Mouse (Mus musculus) neural tube, embryonic 11.5 days (tissue): ENCODE results near the gene Rasip1. TPM values are rescaled to one million over a fixed set of nuclear protein-coding genes. Genes with fewer than 3 reads are reported as not detected.
A peak's percentile ranks its signal among the peaks of the same experiment; 100 is the strongest.

Source experiments
- ATAC-seq: fragments of 200-750 bp; cut with Nextera tagmentation; 2 replicates; pipeline ENCODE4 v1.8.0; 2017; ENCODE audit warnings: moderate number of reproducible peaks, mild to moderate bottlenecking, moderate TSS enrichment, moderate library complexity; ENCODE audit not compliant: insufficient read depth, low FRiP score, low TSS enrichment
- DNase-seq: peaks from one replicate; pipeline ENCODE4 v3.0.0-alpha.2; 2015; ENCODE audit warnings: low spot score
- H3K27ac ChIP-seq: fragments of 300-500 bp; sonication (generic); 2 replicates; pipeline ENCODE4 v1.5.1; 2014; ENCODE audit warnings: low read depth, mild to moderate bottlenecking, low read length
- H3K27me3 ChIP-seq: fragments of 300-500 bp; sonication (generic); 2 replicates; pipeline ENCODE4 v1.6.1; 2014; ENCODE audit warnings: mild to moderate bottlenecking, low read length, mixed read lengths; ENCODE audit not compliant: control insufficient read depth, insufficient read depth
- H3K36me3 ChIP-seq: fragments of 300-500 bp; sonication (generic); 2 replicates; pipeline ENCODE4 v1.6.1; 2014; ENCODE audit warnings: mild to moderate bottlenecking, low read length, moderate library complexity, mixed read lengths; ENCODE audit not compliant: control insufficient read depth, insufficient read depth
- H3K4me1 ChIP-seq: fragments of 300-500 bp; sonication (generic); 2 replicates; pipeline ENCODE4 v1.6.1; 2014; ENCODE audit warnings: low read length, mixed read lengths; ENCODE audit not compliant: control insufficient read depth, insufficient read depth
- H3K4me2 ChIP-seq: fragments of 300-500 bp; sonication (generic); 2 replicates; pipeline ENCODE4 v1.6.1; 2014; ENCODE audit warnings: low read depth, mild to moderate bottlenecking, moderate library complexity
- H3K4me3 ChIP-seq: fragments of 300-500 bp; sonication (generic); 2 replicates; pipeline ENCODE4 v1.5.1; 2014; ENCODE audit warnings: low read depth, low read length
- H3K9ac ChIP-seq: fragments of 300-500 bp; sonication (generic); 2 replicates; pipeline ENCODE4 v1.6.1; 2014; ENCODE audit warnings: mild to moderate bottlenecking, low read length
- H3K9me3 ChIP-seq: fragments of 300-500 bp; sonication (generic); 2 replicates; pipeline ENCODE4 v1.6.1; 2016; ENCODE audit warnings: low read length; ENCODE audit not compliant: control insufficient read depth
- WGBS: fragments of 180-500 bp; shearing (Covaris S2); extraction: QIAGEN DNeasy Blood & Tissue Kit; methylation state at CpG from one replicate; pipeline ENCODE4 v1.1.7; 2014; 5-methylcytosine and 5-hydroxymethylcytosine counted together
- polyA plus RNA-seq: library from polyadenylated mRNA; unstranded; fragments of >200 nt; fragmentation: Nextera tagmentation; extraction: Ambion mirVana; gene quantifications from 2 replicates; pipeline ENCODE4 v1.2.1, GENCODE M21; 2014

Rasip1 gene
- polyA plus RNA-seq, 1 experiment from 2014 or later: 5.7 TPM

DNA sequence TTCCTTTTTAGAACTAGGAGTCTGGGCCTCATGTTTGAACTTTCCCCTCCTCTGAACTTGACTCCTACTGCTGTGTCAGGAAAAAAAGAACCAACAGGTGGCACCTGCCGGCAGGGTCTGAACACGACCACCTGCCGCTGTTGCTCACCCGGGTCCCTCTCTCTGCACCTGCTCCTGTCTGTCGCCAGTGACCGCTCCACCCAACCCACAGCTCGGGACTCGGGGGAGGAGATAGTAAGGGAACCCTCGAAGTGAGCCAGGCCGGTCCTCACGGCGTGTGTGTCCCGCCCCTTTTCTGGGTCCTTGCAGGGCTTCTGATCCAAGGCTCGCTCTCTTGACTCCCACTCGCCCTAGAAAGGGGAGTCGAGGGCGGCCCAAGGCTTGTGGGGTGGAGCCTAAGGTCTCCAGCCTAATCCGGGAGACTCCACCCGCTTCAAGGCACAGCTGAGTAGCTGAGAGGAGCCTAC is 12.3 kb downstream of the Rasip1 start, which contains the start of gene Mamstr:
Mamstr (plus strand) TSS at position 417 of the 467 bp plus-strand sequence.
- H3K4me2 ChIP-seq: no peak within 1 kb of the TSS
- no peaks in the 10 kb centered on the region for H3K27me3 ChIP-seq
- WGBS: 21% methylated on average over 19 of the region's 19 CpGs
- peak; percentile 40 for DNase-seq
- H3K4me3 ChIP-seq: no peak within 1 kb of the TSS
- no peaks in the 10 kb centered on the region for H3K9me3 ChIP-seq
- peaks cover 14% of the 10 kb centered on the region for H3K4me1 ChIP-seq
- H3K36me3 ChIP-seq: peaks cover 2% of the 10 kb centered on the region; the same call in 1 of the 2 replicates
- H3K9ac ChIP-seq: no peak within 1 kb of the TSS
- ATAC-seq: no peak
- H3K27ac ChIP-seq: 0 out of 2 replicates have a peak within 1 kb of the TSS, but pooled peaks have one; percentile 17

DNA sequence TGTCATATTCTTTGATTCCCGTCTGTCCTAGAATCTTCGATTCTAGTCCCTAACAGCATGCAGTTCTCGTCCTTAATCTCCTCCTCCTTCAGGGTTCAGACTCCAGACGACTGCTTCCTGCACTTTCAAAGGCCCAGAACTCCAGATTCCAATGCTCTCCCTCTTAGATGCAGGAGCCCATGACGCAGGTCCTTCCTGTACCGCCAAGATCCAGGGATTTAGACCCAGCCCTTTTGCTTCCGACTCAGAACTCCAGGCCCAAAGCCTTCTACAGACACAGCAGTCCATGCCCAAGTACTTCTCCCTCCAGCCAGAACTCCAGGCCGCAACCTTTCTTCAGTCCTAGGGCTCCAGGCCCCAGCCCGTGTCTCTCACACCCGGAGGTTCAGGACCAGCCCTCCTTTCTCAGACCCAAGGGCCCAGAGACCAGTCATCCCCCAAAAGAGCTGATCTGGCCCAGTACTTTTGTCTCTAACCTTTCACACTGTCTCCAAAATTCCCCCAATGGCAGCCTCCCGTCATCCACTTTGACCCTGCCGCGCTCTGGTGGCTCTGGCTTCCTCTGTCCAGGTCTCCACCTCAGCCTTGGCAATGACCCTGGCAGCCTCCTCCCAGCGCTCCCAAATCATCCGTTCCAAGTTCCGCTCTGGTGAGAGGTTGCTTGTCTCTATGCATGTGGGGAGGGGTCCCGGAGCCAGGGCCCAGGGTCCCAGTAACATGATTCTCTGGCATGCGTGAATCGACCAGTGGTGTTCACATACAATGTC is 13.1 kb downstream of the Rasip1 start:
- H3K36me3 ChIP-seq: peaks cover 2% of the 10 kb centered on the region; the same call in 1 of the 2 replicates
- H3K4me1 ChIP-seq: peaks cover 19% of the 10 kb centered on the region
- DNase-seq (no peak), ATAC-seq (no peak)
- no peak overlapping the region for H3K4me2 ChIP-seq
- no peak overlapping the region for H3K4me3 ChIP-seq
- WGBS: 75% methylated on average over 19 of the region's 19 CpGs
- no peak overlapping the region for H3K9ac ChIP-seq
- 0 out of 2 replicates have a peak overlapping the region, but pooled peaks have one; percentile 17 for H3K27ac ChIP-seq
- no peaks in the 10 kb centered on the region for H3K27me3 ChIP-seq
- no peaks in the 10 kb centered on the region for H3K9me3 ChIP-seq

DNA sequence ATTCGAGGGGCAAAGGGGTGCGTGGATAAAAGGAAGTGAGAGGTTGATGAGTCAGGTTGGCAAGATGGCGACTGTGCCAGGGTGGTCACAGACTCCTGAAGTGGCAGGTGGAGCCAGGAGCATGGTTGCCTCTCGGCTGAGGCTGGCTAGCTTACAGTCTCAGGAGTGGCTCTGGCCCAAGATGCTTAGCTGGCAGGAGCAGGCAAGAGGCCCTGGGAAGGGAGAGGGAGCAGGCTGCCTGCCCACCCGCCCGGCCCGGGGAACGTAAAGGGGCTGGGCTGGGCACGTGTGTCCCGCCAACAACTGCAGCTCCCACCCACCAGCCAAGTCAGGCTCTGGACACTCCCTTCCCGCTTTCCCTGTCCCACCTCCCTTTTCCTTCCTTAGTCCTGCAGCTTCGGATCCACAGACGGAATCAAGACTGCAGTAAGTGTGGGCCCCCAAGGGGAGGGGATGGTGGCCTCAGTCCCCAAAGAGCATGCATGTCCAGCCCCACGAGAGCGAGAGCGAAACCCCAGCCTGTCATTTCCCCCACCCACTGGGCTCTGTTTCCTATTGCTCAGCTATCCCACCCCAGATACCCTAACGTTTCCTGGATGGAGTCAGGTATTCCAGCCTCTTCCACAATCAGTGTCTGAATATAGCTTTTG is 14.2 kb downstream of the Rasip1 start:
- DNase-seq: no peak
- Histone ChIP-seq H3K9me3 (no peaks in the 10 kb centered on the region), H3K9ac (no peak overlapping the region), H3K4me1 (peaks cover 19% of the 10 kb centered on the region), H3K36me3 (peaks cover under 1% of the 10 kb centered on the region; the same call in 1 of the 2 replicates), H3K4me3 (no peak overlapping the region), H3K27ac (no peak overlapping the region), H3K27me3 (no peaks in the 10 kb centered on the region), H3K4me2 (no peak overlapping the region)
- no peak for ATAC-seq
- WGBS: 72% methylated on average over 12 of the region's 17 CpGs

GRCm38 (mm10) chr7:45642083-45642482 is 14.8 kb downstream of the Rasip1 start:
- ATAC-seq: no peak
- Histone ChIP-seq H3K27me3 (no peaks in the 10 kb centered on the region), H3K9ac (no peak overlapping the region), H3K4me3 (no peak overlapping the region), H3K36me3 (no peaks in the 10 kb centered on the region), H3K9me3 (no peaks in the 10 kb centered on the region), H3K4me1 (peaks cover 19% of the 10 kb centered on the region), H3K27ac (no peak overlapping the region), H3K4me2 (no peak overlapping the region)
- DNase-seq: no peak
- 80% methylated on average over 5 of the region's 5 CpGs for WGBS

DNA sequence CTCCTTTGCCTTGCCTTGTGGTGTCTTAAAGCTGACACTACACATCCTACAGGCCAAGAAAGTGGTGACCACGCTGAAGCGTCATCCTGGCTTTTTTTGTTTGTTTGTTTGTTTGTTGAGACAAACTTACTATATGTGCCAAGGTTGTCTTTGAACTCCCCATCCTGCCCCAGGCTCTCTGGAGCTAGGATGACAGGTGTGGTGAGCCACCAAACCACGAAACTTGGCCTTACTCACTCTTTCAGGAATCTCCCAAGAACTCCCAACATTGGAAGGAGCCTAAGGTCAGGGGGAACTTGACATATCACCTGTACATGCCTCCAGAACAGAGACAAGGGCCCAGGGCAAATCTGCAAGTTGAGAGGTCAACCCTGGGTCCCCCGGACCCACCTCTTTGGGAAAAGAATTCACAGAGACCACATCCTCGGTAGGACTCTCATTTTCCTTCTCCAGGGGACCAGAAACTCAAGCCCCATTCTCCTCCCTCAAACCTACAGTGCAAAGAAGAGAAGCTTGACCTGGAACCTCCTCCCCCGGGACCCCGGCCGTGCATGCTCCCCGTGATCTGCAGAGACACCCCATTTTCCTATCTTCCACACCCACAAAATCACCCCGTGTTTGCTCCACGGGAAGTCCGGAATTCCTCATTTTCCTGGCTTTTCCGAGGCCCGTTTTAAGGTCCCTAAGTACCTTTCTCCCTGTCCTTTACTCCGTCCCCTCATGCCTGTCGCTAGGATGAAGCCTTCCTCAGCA is 15.4 kb downstream of the Rasip1 start:
- Histone ChIP-seq H3K27me3 (no peaks in the 10 kb centered on the region), H3K36me3 (no peaks in the 10 kb centered on the region), H3K4me2 (peak overlapping the region; percentile 74), H3K4me1 (peaks cover 19% of the 10 kb centered on the region), H3K27ac (peak overlapping the region; percentile 86), H3K9ac (peak overlapping the region; percentile 78), H3K4me3 (peak overlapping the region; percentile 42), H3K9me3 (no peaks in the 10 kb centered on the region)
- 35% methylated on average over 16 of the region's 16 CpGs for WGBS
- DNase-seq (no peak), ATAC-seq (no peak)

DNA sequence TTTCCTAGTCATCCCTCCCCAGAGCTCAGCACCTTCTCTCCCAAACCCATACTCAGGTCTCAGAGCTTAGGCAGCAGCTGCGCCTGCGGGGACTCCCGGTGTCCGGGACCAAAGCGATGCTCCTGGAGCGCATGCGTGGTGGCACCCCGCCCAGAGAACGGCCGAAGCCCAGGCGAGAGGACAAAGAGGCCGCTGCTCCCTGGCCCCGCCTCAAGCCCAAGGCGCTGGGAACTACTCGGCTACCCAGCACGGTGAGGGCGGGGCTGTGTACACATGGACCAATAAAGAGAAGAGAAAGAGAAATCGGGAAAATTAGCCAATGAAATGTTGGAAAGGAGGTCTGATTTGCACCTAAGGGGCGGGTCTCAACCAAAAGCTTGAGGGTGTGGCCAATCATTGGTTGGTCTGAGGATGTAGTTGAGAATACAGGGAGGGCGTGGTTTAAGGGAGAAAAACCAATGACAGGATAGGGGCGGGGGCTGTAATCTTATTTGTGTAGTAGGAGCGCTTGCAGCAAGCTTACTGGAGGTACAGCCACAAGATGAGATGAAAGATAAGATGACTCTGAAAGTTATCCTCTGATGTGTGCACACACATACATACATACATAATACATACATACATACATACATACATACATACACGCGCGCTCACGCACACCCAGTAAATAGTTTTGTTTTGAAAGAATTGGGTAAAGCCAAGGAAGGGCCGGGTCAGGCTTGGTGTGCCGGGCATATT is 16.3 kb downstream of the Rasip1 start:
- H3K27ac ChIP-seq: peak overlapping the region; percentile 86
- H3K4me3 ChIP-seq: peak overlapping the region; percentile 42
- H3K27me3 ChIP-seq: no peaks in the 10 kb centered on the region
- DNase-seq (peak; percentile 98), ATAC-seq (peak; percentile 91)
- 2% methylated on average over 28 of the region's 28 CpGs for WGBS
- no peaks in the 10 kb centered on the region for H3K36me3 ChIP-seq
- H3K9me3 ChIP-seq: no peaks in the 10 kb centered on the region
- H3K4me2 ChIP-seq: peak overlapping the region; percentile 74
- H3K4me1 ChIP-seq: peaks cover 16% of the 10 kb centered on the region
- peak overlapping the region; percentile 78 for H3K9ac ChIP-seq

- H3K9me3 ChIP-seq: no peaks in the 10 kb centered on the region
- ATAC-seq (peak; percentile 35; the same call in 1 of the 2 replicates), DNase-seq (peak; percentile 71)
- H3K36me3 ChIP-seq: no peaks in the 10 kb centered on the region
- H3K27ac ChIP-seq: peak overlapping the region; percentile 79
- peak overlapping the region; percentile 73 for H3K4me2 ChIP-seq
- H3K4me3 ChIP-seq: peak overlapping the region; percentile 33
- 5% methylated on average over 18 of the region's 18 CpGs for WGBS
- peaks cover 16% of the 10 kb centered on the region for H3K4me1 ChIP-seq
- H3K27me3 ChIP-seq: no peaks in the 10 kb centered on the region
- peak overlapping the region; percentile 53 for H3K9ac ChIP-seq
Measured at GRCm38 (mm10) chr7:45644183-45644582, 16.9 kb downstream of the Rasip1 start.
